Mouse (Mus musculus) thymus, postnatal 10 days (tissue): ENCODE results near the gene Sp9.

Source experiments
- DNase-seq, 2 experiments: peaks; one replicate each; pipeline ENCODE4 v3.0.0; 2021; ENCODE audit warnings: low spot score in 2 of 2

Sp9 gene

GRCm38 (mm10) chr2:73312152-73313116 lies 40.7 kb downstream of the Sp9 start, which contains the start of the genes Scrn3 and Cir1:
TSS of gene Scrn3 (plus strand) at chr2:73312601.
TSS of gene Cir1 (minus strand) at chr2:73312701.
- DNase-seq: peak; percentile 93 to 94

GRCm38 (mm10) chr2:73313117-73313501 lies 41.4 kb downstream of the Sp9 start:
- peak; percentile 18 for DNase-seq

GRCm38 (mm10) chr2:73314311-73314710 lies 42.6 kb downstream of the Sp9 start:
- DNase-seq: no peak

GRCm38 (mm10) chr2:73317426-73317825 lies 45.7 kb downstream of the Sp9 start:
- DNase-seq: no peak

- no peak for DNase-seq
Observed at GRCm38 (mm10) chr2:73319218-73319617, 47.5 kb downstream of the Sp9 start.

- no peak for DNase-seq
Observed at GRCm38 (mm10) chr2:73322991-73323390, 51.3 kb downstream of the Sp9 start.

GRCm38 (mm10) chr2:73325871-73326270 lies 54.1 kb downstream of the Sp9 start:
- no peak for DNase-seq
